Mouse (Mus musculus): Measurements from ENCODE around the gene Setd6.

The Setd6 gene

DNA sequence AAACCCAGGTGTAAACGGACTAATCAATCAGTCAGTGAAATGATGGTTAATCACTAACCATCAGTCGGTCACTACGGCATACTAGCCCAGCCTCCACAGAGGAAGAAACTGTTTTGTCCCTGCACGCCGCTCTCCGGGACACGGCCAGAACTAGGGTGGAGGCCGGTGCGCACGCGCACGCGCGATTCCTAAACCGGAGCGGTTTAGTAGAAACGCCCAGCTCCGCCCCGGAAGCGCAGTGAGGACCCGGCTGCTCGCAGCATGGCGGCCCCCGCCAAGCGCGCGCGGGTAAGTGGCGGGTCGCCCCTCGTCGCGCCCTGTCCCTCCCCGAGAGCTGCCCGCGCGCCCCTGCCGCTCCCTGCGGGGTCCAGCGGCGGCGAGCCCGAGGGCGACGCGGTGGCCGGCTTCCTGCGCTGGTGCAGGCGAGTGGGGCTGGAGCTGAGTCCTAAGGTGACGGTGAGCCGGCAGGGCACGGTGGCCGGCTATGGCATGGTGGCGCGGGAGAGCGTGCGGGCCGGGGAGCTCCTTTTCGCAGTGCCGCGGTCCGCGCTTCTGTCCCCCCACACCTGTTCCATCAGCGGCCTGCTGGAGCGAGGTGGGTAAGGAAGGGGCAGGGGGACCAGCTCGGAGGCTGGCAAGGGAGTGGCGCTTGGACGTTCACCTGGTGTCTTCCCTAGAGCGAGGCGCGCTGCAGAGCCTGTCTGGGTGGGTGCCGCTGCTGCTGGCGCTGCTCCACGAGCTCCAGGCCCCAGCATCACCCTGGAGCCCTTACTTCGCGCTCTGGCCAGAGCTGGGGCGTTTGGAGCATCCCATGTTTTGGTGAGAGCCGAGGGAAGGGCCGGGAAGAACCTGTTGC, at the start of gene Setd6:
Gene Setd6, plus strand, starts transcription at position 206 of the 856 bp plus-strand sequence.
- in situ Hi-C loops (cut with MboI, MseI), result no loop called here

DNA sequence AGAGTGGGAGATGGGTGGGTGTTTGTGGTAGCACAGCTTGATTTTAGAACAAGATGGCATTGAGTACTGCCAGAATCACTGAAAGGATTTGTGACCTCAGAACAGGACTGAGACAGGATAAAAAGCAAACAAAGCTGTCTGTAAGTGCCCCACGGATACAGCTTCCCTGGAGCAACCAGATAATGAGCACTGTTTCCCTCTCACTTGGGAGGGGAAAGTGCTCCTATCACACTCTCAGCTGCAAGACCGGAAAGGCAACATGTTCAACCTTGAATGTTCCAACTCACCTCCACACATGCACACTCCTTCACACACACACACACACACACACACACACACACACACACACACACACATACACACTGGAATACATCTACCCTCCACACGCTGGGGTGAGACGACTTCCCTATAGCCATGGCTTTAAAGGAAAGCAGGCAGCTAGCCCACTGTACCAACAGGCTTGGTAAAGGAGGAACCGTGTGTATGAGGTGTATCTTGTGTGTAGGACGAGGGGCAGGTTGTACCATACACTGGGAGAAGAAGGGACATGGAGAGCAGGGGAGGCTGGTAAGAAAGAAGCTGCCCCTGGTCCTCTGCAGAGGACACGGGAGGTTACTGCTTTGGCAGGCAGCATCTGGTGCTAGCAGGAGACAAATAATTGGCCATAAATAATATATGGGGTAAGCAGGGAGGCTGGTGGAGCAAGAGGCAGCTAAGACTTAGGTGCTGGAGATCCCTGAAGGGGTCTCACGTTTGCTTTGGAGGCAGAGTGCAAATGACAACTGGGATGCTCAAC, 47.3 kb upstream of the Setd6 start:
- in situ Hi-C loops (cut with MboI, MseI), result no loop called here

DNA sequence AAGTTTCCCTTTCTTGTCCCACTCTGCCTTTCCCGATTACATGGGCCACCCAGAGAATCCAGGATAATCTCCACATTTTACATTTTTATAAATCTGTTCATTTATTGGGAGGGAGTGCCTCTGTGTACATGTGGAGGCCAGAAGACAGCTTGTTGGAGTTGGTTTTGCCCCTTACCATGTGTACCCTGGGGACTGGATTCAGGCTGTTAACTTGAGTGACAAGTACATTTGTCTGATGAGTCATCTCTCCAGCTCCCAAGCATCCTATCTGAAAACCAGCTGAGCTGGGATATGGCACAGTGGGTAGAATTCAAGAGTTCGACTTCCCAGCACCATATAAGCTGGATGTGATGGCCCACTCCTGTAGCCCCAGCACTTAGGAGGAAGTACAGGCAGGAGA, 45.7 kb upstream of the Setd6 start:
- in situ Hi-C loops (cut with MboI, MseI), result no loop called here

DNA sequence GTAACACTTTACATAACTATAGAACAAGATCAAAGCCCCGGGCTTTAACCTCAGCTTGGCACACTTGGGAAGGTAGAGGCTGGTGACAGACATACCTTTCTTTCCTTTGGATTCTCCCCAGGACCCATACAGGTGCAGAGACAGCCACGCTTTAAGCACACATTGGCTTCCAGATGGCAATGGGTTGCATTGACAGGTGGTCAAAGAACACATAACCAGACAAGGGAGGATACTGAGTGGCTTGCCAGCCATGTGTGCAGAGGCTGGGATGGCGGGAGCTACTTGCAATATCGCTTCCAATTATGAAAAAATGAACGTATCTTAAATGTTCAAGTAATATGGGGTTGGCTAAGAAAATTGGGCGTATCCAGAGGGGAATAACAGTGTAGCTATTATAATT, 43.8 kb upstream of the Setd6 start:
- in situ Hi-C loops (cut with MboI, MseI), result no loop called here

DNA sequence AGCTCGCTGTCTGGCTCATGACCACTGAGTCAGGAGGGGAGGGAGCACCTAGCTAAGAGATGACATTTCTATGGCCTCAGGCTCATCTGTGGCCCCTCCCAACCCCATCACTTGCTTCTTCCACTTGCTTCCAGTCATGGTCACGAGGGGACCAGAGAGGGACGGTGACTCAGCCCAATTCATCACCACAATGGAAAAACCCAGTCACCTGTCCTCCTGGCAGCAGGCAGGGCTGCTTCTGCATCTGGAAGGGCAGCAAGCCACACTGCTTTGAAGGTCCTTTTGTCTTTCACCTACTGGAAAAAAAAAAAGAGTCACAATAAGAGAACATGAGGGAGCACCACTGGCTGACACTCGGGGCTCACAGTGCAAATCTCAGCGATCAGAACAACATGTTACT, 42.9 kb upstream of the Setd6 start:
- in situ Hi-C loops (cut with MboI, MseI), result no loop called here

DNA sequence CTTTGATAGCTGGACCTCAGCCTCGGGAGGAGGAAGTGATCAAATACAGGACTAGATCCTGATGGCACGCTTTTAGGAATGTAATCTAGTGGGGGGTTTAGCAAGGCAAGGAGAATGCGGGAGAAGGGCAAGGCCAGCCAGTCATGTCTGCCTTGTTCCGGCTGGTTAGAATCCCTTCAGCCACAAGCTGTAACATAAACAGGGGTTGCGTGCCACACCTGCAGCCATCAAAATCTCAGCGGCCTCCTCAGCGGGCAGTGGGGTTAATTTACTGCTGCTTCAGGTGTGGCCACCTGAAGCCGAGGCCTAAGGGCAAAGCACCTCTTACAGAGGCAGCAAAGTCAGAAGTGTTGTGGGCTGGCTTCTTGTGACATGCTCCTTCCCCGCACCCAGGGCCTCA, 39.0 kb upstream of the Setd6 start, which contains the start of gene Ndrg4:
Gene Ndrg4, plus strand, starts transcription at position 350 of the 400 bp plus-strand sequence.
- in situ Hi-C loops (cut with MboI, MseI), result no loop called here

DNA sequence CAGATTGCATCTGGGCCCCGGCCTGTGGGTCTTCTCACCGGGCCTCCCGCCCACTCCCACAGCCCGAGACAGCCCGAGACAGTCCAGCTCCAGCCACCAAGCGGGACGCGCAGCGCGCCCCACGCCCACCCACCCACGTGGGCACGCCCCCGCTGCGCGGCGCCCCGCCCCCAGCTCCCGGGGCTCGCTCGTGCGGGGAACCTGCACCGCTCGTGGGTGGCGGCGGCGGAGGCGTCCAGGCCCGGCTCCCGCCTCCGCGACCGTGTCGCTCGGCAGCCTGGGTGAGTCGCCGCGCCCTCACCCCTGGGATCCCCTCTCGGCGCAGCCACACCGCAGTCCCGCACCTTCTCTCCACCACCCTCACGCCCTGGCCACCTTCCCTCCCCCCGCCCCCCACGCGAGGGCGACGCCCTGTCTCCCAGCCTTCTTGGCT, 38.1 kb upstream of the Setd6 start:
- in situ Hi-C loops (cut with MboI, MseI), result no loop called here

DNA sequence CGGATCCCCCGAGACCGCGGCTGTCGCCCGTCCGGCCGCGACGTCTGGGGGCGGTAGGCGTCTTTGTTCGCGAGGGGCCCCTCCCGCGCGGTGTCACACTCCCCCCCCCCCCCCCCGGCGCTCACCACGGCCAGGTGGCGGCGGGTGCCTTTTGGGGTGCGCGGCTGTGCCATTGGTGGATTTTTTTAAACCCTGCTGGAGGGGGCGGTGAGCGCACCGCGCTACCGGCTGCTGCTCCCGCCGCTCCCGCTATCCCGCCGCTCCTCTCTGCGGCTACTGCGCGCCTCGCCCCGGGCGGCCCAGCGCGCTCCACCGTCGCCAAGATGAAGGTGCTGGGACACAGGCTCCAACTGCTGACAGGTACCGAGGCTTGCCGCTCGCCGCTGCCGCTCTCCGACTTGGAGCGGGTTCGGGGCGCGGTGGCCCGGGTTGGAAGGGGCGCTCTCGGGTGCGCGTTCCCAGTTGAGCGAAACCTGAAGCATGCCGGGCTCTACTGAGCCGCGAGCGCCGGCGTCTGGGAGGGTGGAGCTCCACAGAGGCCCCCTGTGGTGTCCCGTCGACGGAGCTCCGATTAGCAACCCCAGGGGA, 37.6 kb upstream of the Setd6 start:
- in situ Hi-C loops (cut with MboI, MseI), result no loop called here

DNA sequence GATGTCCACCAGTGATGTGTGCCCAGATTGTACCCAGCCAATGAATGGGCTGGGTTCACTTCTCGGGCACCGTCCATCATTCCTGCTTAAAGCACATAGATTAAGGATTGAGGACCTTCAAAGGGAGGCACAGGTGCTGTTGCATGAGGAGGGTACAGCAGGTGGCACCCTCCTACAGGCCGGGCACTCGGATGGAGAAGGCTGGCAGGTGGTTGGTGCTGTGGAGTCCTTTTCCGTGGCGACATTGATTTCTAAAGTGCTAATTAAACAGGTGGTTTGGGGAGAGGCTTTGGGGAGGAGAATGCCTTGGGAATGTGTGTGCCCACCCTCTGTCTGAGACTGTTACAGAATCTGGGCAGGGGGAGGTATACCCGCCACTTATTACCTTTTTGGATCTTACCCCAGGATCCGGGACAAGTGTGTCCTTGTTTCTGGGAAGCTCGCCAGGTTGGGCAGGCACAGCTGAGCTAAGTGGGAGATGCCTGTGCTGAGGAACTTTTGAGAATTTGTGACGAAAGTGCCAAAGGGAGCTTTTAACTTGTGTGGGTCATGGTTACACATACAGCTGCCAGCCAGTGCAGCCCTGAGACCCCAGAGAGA, 27.5 kb upstream of the Setd6 start:
- in situ Hi-C loops (cut with MboI, MseI), result loop anchor here (10.0 kb wide), 1 partner anchor 937 kb away; no protein-coding TSS in a partner anchor

DNA sequence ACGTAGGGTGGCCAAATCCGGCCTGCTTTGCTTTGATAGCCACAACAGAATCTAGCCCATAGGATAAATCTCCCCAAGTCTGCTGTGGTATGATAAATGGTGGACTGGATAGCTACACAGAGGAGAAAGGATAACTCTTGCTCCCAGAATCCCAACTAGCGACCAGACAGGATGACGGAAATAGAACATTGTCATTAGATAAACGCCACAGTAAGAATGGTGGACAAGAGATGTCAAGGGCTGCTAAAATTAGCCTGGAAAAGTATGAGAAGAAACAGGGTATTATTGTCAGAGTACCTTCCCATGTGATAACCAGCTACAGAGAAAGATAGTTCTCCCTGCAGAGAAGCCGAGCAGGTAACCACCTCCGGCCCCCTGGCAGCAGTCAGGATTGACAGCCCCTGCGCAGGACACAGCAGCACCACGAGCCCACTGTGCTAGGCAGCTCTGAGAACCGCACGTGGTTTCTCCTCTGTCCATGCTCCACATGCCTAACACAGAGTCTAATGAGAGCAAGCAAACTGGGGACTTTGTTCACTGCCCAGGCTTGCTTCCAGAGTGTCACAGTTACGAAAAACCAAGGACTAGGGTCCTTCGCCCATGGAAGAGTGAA, 24.6 kb upstream of the Setd6 start:
- in situ Hi-C loops (cut with MboI, MseI), result no loop called here

DNA sequence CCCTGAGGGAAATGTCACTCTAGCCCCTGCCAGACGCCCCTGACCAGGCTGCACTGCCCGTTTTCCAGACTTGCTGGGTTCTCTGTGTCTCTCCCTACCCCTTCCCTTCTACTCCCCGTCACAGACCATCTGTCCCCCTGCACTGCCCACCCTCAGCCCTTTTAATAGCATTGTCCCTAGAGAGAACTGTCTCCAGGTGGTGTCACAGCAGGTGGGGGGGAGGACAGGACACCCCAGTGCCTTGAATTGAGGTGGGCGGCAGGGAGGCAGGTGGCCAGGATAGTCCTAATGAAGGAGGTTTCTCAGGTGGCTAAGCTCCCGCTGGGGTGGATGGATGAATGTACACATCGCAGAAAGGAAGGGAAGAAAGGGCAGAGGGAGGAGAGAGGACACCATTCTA, 21.1 kb upstream of the Setd6 start:
- in situ Hi-C loops (cut with MboI, MseI), result loop anchor here (5.0 kb wide), 1 partner anchor 77 kb away; no protein-coding TSS in a partner anchor

DNA sequence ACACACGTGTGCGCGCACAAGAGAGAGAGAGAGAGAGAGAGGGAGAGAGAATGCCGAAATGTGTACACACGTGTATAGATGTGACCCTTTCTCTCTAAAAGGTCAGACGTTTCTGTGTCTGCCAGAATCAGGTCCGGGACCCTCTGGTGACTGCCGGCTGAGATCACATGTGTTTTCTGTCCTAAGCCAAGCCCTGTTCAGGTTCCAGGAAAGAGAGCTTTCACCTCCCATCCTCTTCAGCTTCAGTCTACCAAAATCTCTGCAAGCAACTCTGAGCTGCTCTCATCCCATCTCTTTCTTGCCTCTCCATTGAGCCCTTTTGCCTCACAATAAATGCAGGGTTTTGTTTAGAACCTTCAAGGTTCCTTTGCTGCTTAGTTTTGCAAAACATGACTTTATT, 19.0 kb upstream of the Setd6 start:
- in situ Hi-C loops (cut with MboI, MseI), result loop anchor here (5.0 kb wide), 1 partner anchor 79 kb away; no protein-coding TSS in a partner anchor

DNA sequence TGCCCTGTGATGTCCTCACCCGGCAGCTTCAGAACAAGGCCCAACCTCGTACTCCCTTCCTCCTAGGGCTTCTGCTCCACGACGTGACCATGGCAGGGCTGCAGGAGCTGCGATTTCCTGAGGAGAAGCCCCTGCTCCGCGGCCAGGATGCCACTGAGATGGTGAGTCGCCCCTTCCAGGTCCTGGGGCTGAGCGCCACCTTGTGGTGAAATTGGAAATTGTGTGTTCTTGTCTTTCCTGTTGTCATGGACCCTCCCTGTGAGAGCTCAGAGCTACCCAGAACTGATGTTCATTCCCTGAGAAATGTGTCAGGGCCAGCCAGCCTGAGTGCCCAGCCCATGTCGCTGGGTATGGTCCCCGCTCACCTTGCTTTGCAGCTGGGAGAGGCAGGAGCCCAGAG, 18.6 kb upstream of the Setd6 start:
- in situ Hi-C loops (cut with MboI, MseI), result loop anchor here (5.0 kb wide), 1 partner anchor 80 kb away; no protein-coding TSS in a partner anchor

DNA sequence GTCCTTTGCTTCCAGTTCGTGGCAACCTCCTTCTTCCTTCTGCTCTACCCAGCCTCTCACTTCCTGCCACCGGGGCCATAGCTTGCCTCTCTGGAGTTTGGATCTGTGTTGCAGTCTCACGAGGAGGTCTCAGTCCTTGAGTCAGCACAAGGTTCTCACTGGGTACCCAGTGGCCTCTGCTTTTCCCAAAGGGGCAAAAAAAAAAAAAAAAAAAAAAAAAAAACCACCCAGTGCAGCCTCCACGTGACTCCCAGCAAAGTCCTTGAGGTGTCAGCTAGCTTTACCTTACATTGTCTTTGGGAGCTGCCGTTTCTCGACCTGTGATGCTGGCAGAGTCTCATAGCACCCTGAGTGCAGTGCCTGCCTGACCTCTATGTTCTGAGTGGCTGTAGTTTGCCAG, 17.5 kb upstream of the Setd6 start:
- in situ Hi-C loops (cut with MboI, MseI), result loop anchor here (5.0 kb wide), 1 partner anchor 81 kb away; no protein-coding TSS in a partner anchor

DNA sequence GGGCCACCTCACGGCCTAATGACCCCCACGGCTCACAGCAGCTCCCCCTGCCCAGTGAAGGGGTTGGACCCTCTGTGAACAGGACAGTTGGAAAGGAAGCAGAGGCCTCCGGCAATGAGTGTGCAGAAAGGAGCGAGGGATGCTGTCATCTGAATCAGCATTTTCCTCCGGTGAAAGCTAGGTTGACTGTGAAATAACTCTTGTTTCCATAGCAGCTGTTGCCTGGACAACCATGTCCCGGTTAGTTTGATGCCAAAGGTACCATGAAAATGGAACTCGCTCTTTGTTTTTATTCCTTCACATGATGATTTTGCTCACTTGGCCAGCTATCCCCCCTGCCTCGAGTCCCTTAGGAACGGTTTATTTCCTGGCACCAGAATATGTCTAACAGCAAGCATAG, 15.4 kb upstream of the Setd6 start:
- in situ Hi-C loops (cut with MboI, MseI), result no loop called here

DNA sequence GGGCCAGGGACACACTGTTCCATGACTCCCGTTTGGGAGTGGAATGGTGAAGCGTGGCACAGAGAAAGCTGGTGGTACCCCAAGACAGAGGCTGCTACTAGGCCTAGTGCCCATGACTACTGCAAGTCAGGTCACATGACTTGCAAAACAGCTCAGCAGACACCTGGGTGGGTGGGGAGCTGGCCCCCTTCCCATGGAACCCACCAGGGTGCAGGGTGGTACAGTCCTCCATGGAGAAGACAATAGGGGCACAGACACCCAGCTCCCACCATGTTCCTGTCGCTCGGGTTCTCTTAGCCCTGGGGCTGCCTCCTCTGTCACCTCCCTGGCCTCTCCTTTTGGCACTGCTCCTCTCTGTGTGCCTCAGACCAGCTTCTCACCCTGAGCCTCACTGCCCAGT, 13.9 kb upstream of the Setd6 start:
- in situ Hi-C loops (cut with MboI, MseI), result no loop called here

DNA sequence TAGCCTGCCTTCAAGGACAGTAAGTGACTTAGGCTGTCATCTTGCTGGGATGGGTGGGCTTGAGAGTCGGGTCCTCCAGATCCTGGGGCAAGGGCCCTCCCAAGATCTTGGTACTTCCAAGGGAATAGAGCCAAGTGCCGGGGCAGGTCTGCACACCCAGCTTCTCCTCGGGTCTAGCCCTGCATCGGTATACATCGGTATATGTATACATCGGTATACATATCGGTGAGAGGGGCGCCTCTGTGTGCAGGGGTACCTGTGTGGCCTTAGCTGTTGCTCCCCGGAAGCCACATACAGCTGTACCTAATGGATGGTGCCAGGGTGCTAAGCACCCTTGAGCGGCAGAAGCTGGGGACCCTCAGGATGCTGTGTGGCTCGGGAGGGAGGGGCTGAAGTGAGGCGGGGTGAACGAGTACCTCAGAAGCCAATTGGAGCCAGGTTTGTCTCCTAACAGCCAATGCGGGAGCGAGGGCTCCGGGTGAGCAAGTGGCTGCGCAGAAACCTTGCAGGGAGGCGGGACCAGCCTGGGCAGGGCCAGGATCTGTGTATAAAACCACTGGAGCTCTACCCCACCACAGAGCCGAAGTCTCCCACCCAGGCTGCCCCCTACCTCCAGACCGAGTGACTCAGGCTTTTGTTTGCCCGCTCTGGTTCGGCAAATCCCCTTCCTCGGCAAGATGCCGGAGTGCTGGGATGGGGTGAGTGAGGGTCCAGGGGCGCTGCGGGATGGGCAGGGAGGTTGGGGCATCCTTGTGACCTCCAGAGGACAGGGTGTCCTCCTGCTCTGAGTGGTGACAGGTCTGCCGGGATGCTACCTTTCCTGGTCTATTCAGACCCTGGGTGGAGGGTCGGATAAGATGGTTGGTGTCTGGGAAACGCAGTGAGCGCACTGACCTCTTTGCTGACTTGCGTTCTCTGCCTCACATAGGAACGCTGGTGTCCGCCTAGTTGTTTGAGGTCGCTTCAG, 12.9 kb upstream of the Setd6 start:
- in situ Hi-C loops (cut with MboI, MseI), result no loop called here

DNA sequence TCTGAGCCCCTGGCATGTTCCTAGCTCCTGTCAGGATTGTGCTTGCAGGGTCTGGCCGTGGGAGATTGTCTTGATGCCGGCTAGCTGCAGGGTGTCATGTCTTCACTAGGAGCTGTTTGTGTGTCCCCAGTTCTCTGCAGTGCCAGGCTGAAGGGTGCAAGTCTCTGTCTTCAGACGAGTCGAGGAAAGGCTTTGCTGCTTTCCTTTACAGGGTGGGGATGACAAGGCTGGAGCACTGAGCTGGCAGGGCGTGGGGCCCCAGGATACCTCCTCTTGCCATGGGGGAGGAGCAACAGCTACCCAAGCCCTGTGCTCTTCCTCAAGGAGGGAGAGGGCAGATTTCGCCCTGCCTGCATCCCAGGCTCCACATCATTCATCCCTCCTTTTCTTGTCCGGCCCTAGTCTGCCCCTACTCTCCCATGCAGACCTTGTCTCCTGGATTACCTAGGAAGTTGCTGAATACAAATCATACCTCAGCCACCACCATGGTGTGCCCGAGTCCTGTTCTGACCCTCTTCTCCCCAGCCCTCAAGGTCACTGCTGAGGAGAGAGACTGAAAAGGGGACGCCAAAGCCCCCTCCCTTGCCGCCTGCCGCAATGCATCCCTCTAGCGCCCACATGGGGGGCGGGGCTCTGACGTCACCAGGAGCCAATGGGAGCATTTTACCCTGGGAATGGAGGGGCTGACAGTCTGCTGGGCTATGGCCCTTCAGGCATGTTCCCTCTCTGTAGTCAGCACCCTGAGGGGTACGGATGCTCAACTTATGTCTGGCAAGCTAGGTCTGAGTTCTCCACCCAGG, 12.0 kb upstream of the Setd6 start:
- in situ Hi-C loops (cut with MboI, MseI), result no loop called here

DNA sequence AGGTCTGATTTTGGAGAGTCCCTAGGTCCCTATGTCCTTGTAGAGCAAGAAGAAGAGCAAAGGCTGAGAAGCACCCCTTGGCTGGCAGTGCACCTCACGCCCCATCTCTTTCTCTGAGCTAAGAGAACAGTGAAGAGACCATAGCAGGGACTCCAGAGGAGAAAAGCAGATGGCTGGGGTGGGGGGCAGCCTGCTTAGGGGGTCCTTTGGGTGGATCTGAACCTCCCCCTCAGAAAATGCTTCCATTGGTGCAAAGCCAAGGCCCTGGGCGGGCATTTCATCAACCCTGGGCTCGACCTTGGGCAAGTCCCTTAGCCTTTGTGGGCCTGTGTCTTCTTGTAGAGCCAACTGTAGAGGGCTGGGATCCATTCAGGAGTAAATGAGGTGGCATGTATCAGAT, 11.1 kb upstream of the Setd6 start:
- in situ Hi-C loops (cut with MboI, MseI), result no loop called here

Data from T-helper 1 cell (primary cell).